Mouse (Mus musculus): Measurements from ENCODE around the gene Slc25a11.

- no peak for TF ChIP-seq CTCF (IDR thresholded peaks at IDR 0.05; ENCODE audit: extremely low read depth, insufficient read depth, low read length)
- TF ChIP-seq POLR2A (IDR thresholded peaks at IDR 0.05; ENCODE audit: extremely low read depth, insufficient read depth, low read length), result no peak
These were observed 11.2 kb upstream of the Slc25a11 start for GRCm38 (mm10) chr11:70658521-70658920.
